Mouse (Mus musculus) neutrophil, adult 5-6 weeks (primary cell): ENCODE measurements around the gene Dnm3. TPM values are rescaled to one million over a fixed set of nuclear protein-coding genes. Genes with fewer than 3 reads are reported as not detected.

ENCODE experiments used
- ATAC-seq: fragments of 151-379, 151-347 bp; 2 replicates; pipeline ENCODE4 v1.8.0; 2017; ENCODE audit warnings: mild to moderate bottlenecking, moderate TSS enrichment; ENCODE audit not compliant: insufficient number of reproducible peaks, poor library complexity, low FRiP score, severe bottlenecking; ENCODE audit errors: extremely low read depth
- total RNA-seq: library from RNA; stranded (forward); fragments of 200-1000 nt; gene quantifications from 2 replicates; pipeline ENCODE4 v1.2.3, GENCODE M21; 2017

Dnm3 gene
- total RNA-seq, 1 experiment from 2014 or later, result not detected

DNA sequence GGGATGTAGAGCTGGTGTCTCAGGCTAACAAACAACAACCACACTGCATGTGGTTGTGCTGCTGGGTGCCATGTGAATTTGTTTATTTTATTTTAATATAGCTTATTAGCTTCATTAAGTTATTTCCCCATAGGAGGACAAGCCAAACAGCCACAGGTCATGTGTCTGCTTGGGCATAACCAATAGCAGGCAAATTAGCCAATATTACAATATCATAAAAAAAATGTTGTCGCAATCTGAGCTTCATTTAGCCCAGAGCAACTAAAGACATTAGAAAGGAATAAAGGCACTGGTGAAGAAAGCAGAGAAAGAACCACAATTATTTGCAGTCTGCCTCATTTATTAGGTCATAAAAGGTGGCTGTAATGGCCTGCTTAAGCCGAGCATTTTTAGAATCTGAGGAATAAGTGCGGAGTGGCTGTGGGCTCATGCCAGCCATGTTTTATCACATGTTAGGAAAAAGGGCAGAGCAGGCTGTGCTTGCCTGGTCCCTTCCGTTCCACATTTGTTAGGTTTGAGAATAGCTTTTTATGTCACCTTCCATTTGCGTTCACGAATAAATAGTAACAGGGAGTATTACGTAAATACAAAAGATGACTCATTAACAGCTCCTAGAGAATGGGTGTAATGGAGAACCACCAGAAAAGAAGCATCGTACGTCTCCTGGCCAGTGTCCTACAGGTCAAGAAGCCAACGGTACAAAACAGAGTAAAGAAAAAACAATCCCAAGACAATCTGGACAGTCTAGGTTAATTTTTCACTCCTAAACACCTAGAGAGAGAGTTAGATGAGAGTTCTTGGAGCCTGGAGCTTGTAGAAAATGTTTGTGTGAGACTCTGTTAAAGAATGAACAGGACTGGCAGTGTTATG lies 376.6 kb downstream of the Dnm3 start:
- no peak for ATAC-seq

DNA sequence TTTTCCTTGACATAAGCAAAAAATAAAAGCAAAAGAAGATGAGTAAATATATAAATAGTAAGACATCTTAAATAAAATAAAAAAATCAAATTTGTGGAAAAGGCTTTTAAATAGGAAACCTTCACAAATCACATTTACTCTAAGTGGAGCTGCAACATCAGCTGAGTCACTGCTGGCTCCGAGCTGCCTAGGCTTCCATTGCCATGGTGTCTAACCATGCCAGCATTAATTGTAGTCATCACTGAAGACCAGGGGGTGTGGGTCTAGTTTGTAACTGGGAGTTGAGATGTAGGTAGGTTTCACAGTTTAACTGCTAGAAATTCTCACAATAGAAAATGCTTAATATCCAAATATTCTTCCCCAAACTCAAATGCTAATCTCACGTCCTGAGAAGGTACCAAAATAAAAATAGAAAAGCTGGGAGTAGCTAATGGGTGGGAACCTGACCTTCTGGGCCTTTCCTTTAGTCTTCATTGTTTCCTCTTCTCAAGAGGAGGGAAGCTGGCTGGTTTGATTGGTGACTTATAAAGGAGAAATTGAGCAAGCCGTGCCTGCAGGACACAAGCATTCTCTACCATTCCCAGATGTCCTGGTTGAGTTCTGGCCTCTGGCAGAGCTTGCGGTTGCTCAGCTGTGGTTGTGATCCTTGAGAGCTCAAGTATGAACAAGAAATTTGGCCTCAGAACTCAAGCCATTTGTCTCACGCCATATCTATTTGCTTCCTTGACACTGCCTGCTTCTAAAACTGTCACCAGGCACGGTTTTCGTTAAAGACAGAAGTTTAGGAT lies 377.6 kb downstream of the Dnm3 start:
- no peak for ATAC-seq

DNA sequence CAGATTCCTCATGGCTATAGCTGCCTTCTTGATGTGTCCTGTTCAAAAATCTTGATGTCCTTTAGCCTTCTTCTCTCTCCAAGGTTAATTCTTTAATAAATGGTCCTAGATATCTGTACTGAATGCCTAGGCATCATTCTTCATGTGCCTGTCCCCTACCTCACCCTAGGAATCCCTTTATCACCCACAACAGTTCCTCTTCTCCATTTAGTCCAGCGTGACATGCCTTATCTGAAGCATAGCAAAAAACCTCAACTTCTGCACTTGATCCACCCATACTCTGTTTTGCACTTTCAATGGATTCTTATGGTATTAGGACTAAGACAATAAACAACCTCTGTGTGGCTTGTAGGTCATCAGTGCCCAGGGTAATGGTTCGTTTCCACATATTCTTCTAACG lies 378.6 kb downstream of the Dnm3 start:
- ATAC-seq, result no peak

DNA sequence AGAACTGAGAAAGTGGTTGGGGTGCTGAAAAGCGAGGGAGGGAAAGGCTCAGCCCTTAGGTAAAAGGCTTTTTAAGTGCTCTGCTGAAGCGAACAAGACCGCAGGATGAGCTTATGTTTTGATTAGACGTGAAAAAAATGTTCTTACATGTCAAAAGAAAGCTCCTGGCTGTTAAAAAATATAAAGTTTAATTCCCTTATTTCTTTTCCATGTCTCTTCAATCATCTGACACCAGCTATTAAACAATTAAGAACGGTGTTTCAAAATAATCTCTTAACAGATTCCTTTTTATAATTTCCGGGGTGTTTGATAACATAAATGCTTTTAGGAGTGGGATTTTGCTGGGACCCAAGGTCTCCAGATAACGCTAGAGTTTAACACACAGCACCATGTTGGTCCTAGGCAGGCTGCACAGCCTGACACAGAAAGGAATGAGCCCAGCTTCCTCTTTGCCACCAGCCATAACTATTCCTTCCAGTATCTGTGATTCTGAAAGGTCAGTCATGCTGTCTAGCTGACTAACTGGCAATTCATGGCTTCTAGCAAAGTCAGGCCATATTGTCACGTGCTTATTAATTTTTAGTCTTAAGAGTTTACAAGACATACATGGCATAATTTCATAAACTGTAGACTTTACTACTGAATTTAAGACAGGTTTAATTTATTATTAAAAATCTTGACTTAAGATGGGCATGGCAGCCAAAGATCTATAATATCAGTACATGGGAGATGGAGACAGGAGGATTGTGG lies 383.1 kb downstream of the Dnm3 start:
- ATAC-seq, result no peak

DNA sequence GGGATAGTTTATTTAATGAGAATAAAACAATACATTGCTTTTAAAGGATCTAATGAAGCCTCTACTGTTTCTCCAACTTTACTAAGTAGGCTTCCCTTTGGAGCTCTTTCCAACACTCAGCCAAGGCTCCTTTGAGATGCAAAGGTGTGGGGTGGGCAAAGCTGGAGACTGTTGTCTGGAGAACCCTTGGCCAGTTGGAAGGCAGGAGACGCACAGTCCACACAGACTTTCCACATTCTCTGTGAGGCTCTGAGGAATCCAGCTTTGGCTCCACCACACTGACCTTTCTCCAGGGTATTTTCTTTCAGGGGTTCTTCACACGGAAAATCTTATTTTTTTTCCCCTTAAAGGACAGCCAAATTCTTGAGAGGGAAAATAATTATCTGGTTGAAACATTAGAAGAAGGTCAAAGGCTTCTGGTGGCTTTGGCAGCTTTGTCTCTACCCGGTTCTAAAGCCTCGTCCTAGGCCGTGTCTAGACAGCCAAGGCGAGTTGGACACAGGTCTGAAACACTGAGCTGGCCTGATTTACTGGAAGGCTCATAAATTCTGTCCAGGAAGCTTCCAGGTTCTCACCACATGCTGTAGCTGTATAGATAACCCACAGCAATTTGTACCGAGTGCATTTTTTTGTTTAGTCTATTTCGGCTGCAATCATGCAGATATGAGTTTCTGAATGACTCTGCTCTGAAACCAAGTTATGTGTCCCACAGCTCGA lies 383.9 kb downstream of the Dnm3 start:
- ATAC-seq, result no peak

DNA sequence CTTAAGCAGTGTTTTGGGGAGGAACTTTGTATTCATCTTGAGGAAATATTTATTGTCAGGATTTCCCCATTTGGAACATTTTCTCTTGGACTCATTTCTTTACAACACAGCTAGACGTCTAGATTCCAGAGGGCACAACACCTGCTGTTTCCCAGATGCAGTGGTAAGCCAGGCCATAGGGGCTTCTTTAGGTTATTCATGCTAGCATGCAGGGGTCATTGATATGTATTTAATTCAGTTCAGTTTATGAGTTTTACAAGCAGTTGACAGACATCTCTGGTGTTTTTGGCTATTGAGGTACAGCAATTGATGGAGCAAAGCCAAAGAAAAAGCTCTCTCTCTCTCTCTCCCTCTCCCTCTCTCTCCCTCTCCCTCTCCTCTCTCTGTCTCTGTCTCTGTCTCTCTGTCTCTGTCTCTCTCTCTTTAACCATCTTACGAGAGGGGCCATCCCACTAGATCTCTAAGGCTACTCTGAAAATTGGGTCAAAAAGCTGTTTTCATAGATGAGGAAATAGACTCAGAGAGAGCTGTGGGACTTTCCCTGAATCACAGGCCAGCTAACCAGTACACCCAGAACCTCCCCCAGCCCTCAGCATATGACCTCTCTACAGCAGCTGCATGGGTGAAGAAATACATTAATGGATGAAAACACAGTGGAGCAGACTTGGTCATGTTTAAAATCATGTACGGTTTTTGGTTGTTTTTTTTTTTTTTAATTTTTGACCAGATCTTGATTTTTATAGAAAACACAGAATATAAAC lies 384.8 kb downstream of the Dnm3 start:
- no peak for ATAC-seq

DNA sequence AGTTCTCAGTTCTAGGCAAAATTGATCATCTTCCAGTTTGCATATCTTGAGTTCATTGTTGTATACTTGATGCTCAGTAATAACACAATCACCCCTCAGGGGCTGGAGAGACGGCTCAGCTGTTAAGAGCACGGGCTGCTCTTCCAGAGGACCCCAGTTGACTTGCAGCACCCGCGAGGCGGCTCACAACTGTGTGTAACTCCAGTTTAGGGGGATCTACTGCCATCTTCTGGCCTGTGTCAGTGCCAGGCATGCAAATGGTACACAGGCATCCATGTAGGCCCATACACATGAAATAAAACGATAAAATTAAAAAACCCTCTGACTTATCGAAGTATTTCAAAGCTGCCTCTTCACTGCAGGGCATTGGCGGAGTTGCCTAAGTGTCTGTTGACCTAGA lies 385.4 kb downstream of the Dnm3 start:
- no peak for ATAC-seq

DNA sequence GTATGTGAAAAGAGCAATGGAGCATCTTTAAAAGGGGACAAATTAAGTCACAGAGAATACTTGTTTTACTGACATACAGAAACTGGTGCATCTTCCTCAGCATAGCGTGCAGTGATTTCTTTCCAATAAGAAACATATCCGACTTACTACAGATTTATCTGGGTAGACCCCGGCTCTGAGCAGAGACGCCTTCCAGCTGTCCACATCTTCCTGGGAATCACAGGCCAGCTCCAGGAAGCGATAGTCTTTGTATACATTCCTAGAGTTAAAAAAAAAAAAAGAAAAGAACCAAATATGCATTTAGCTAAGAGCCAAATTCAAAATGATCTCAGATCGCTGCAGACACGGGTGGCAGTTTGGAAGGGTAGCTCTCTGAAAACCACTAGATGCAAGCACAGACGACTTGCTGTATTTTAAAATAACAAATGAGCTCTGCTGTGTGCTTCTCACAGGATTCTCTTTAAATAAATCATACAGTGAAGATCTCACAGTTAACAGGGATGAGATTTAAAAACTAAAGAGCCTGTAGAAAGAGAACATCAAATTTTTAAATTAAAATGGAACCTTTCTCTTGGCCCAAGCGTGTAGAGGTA lies 393.9 kb downstream of the Dnm3 start:
- ATAC-seq, result no peak

DNA sequence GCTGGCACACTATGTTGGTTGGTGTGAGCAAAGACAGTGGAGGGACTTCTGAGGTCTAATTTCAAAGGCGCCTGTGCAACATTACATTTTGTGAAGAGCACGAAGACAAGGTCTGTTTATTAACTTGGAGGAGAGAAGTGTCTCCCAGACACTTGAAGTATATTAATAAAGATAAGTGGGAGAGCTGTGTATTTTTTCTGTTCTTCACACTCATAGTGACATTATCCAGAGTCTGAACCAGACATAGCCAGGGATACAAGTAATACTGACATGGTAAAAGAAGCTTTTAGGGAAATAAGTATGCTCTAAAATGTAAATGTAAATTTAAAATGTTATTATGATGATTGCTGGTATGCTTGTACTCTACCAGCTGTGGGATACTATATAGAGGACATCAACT lies 394.5 kb downstream of the Dnm3 start:
- ATAC-seq, result no peak

DNA sequence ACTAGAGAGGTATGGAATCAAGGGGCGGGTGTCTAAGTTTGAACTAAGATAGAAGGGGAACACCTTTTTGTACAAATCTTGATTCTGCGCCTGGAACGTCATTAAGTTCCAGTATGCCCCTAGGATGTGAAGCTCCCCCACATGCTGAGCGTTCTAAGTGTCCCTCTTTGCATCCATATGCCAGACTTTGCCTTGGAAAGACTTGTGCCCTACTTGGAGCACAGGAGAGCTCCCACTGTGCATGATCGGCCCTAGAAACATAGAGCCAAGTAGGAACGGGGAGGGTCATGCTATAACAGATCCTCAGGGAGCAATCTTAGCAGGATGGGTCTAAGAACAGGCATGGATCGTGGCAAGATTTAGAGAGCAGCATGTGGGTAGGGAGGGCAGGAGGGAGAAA lies 395.1 kb downstream of the Dnm3 start:
- no peak for ATAC-seq

DNA sequence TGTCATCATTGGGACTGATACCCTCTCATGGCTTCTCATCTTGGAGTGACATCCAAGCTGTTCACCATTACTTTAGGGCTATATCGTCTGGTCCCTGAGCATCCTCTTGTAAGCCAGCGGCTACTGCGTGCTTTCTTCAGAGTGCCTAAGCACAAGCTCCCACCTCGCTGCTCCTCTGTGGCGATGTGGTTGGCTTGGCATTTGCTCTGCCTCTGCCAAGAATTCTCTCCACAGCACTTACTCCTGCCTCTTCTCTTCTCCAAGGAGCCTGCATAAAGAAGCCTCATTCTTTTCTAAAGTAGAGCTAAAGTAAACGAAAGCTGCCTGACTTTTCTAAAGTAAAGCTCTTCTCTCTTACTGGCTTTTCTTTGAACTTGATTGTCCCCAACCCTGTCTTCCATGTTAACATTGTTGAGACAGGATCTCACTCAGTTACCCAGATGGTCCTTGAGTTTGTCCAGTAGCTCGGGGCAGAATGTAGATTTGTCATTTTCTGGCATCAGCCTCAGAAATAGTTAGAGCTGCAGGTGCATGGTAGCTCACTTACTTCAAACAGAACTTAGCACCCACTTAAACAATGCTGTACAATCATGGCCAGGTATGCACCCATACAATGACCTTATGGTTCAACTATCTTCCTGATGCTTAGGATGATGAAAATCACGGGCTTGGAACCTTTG lies 396.0 kb downstream of the Dnm3 start:
- ATAC-seq, result no peak

DNA sequence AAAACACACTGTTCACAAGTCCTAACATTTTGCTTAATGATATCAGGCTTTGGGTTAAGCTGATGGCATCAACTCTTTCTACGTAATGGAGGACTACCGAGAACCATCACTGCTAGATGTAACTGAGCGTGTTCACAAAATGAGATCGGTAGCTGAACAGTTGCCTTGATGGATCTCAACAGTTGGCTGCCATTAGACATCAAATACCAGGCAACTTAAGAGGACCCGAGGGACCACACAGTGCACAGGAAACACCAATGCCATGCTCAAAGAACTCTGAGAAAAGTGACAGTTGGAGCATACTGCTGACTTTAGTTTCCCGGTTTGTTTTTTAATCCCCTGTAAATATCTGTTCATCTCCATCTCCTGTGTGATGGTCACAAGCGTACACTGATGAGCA lies 397.8 kb downstream of the Dnm3 start:
- ATAC-seq, result no peak

DNA sequence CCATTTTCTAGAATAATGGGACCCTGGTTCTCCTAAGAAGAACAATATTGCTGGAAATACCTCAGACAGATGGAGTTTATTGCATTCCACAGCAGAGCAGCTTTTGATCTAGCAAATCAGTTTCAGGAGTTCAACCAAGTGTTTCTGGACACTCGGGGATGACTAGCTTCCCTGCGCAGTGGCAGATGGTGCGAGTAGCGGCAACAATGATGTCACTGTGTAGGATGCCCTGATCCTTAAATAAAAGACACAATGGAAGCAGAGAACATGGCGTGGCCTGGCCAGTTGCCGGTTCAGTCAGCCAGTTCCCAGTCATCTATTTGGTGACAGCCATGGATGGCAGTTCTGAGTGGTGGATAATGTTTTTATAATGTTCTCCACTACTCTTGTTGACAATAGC lies 400.4 kb downstream of the Dnm3 start:
- ATAC-seq, result no peak

DNA sequence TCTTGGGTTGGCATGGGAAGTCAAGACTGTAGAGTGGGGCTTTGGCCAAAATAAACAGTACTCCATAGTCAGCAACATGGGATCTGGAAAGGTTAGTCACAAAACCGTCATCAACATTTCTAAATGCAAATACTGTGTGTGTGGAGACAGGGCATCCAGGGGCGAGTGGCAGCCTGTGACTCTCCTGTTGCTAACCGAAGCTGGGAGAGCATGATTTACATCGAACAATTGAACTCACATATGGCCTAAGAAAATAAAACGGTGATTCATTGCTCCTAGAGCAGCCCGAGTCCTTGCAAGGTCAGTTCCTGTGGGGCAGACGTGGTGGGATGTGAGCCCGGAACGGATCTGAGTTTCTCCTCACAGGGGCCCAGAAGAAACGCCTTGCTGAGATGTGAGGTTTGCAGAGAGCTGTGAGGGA lies 401.2 kb downstream of the Dnm3 start:
- ATAC-seq, result no peak

DNA sequence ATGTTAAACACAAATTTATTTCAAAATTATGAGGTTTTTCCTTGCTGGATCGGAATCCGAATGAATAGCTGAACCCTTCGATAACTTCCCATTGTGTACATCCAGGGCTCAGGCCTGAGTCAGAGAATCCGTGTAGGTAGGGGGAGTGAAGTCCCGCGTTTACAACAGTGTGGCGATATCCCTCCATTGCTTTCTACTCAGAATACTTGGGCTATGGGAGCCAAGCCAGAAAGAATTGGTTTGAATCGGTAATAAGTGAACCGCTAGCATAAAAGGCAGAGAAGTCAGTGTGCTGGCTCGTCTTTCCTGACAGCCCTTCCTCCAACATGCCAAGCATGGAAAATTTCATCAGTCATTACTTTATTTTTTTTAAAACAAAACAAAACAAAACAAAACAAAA lies 402.0 kb downstream of the Dnm3 start:
- ATAC-seq, result no peak

DNA sequence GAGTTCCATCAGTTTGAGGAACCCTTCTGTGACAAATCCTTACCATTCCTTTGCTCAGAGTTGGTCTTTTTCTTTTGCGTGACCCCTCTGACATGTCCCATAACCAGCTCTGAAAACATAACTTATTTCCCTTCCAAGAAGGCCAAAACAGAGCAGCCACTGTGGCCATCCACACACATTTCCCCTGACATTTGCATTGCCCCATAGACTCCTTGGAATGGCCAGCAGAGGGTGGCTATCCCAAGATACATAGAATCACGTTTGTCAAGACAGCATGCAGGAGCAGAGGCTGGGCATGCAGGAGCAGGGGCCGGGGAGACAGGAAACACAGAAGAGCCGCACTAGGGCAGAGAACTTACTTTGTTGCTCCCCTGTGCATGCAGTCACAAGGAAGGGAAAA lies 402.4 kb downstream of the Dnm3 start:
- no peak for ATAC-seq

DNA sequence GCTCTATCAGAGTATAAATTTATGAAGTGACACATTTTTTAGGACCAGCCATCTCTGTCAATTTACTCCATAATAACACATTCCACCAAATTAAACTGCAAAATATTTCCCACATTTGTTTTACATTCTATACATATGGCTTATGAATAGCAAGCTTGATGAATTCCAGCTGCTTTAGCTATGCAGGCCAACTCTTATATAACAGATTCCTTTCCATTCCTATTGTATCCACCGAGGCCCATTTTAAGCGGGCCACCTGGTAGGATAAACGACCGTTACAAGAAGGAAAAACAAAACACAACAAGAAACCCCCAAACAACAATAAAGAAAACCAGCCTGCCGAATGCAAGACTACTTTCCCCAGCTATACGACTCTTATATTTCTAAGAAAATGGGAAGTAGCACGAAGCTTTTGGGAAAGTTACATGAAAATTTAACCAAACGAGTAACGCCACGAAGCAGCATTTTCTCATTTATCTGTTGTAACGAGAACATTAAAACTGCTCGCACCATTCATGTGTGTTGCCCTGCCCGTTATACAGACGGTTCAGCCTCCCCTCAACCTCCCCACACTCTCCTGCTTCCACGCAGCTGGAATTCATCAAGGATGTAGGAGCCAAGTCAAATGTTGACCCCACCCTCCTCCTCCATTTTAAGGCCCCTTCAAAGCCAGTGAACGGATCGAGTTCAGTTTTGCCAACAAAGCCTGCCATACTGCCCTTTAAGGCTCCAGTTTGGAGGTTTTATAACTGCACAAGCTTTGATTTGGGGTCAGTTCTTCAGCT lies 403.0 kb downstream of the Dnm3 start:
- no peak for ATAC-seq
